Mouse (Mus musculus) neural tube, postnatal 0 days (tissue): ENCODE data around the gene Slc16a9. TPM values are rescaled to one million over a fixed set of nuclear protein-coding genes. Genes with fewer than 3 reads are reported as not detected.

Experiments
- polyA plus RNA-seq: library from polyadenylated mRNA; unstranded; fragments of >200 nt; fragmentation: Nextera tagmentation; extraction: Ambion mirVana; gene quantifications from 2 replicates; pipeline ENCODE4 v1.2.1, GENCODE M21; 2015

The Slc16a9 gene
- polyA plus RNA-seq: 2.7 and 3.3 TPM in 2 replicates

GRCm38 (mm10) chr10:70244921-70245558, at the start of gene Slc16a9:
Slc16a9 (plus strand) TSS chr10:70245100.

GRCm38 (mm10) chr10:70204505-70205399, 40.1 kb upstream of the Slc16a9 start, which contains the start of gene Mrln:
Mrln (plus strand) TSS chr10:70204664.

Other genes with a start within 250 kb of the Slc16a9 start
- 21.2 and 22.0 TPM in 2 replicates for gene Ccdc6, start 148.0 kb upstream of the Slc16a9 start, polyA plus RNA-seq
- gene Mrln, start 40.4 kb upstream of the Slc16a9 start, polyA plus RNA-seq: 2.8 TPM in 1 of 2 replicates, not detected in the other
- gene Fam13c, start 195.4 kb downstream of the Slc16a9 start, polyA plus RNA-seq: 18.4 and 20.3 TPM in 2 replicates